Mouse (Mus musculus): ENCODE results near the gene Rcbtb1.
"Not testable (repeated sequence)": the region's sequence is repeated elsewhere in the genome, so short reads cannot be mapped to it uniquely, and the experiment has no call there.

Rcbtb1 gene
- long read RNA-seq, experiment 1, transcript Rcbtb1-202 (12 exons, 3,903 nt), result major isoform, 12 of 23 reads
- long read RNA-seq, experiment 1, partial matches to known transcripts, result 1 of 23 reads
- long read RNA-seq, experiment 1, other reads (novel, unspliced or antisense), result 10 of 23 reads
- long read RNA-seq, experiment 2, transcript Rcbtb1-202 (12 exons, 3,903 nt), result major isoform, 7 of 14 reads
- long read RNA-seq, experiment 2, partial matches to known transcripts, result 1 of 14 reads
- long read RNA-seq, experiment 2, other reads (novel, unspliced or antisense), result 6 of 14 reads

- intact Hi-C loops (cut with DNase I), result no loop called here
Observed at GRCm38 (mm10) chr14:59200711-59201603, at the start of gene Rcbtb1. Rcbtb1 (plus strand) TSS chr14:59201209.

DNA sequence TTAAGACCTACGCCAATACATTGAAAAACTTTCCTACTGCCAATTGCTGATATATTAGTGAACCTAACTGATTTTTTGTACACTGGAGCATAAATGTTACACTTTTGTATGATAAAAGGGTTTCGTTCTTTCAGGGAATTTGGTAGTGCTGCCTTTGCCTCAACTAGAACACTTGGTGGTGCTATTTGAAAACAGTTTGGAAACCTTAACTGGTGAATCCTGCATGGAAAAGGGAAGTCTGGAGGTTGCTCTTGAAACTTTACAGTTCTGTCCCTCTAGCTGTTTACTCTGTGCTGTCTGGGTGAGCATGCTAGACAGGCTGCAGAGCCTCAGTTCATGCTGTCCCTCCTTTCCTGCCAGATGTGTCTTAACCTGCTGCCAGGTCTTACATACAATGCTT is 45.4 kb upstream of the Rcbtb1 start:
- intact Hi-C loops (cut with DNase I), result loop anchor here (5.0 kb wide), 1 partner anchor 402 kb away; no protein-coding TSS in a partner anchor

DNA sequence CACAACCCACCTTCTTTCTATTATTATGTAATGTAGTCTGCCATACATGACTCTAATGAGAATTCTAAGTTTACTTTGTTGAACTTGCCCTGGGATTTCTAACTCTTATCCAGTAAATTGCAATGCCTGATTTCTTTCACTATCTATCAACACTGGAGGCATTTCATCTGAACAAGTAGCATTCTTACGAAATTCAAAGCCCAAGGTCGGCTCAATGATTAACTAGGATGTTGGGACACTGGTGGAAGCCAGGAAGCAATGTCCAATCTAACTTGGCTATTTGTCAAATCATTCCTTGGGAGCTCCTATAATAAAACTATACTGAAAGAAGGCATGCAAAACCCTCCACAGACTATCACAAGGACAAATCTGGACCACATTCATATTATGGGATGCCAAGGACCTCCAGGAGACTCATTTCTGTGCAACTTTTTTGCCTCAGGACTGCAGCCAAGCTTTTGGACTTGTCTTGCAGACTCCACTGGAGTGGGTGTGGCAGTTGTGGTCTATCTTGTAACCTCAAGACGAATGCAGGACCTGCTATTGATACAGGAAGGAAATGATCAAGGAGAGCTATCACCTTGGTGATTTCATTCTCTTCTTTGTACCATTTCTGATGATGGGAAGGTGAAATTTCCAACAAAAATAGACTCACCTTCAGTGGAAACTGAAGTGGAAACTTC is 43.9 kb upstream of the Rcbtb1 start:
- intact Hi-C loops (cut with DNase I), result loop anchor here (5.0 kb wide), 1 partner anchor 400 kb away; no protein-coding TSS in a partner anchor

- intact Hi-C loops (cut with DNase I), result no loop called here
Observed at GRCm38 (mm10) chr14:59178649-59179048, 22.4 kb upstream of the Rcbtb1 start, which contains the start of gene Gm5142. Gm5142 (minus strand) TSS chr14:59178749.

DNA sequence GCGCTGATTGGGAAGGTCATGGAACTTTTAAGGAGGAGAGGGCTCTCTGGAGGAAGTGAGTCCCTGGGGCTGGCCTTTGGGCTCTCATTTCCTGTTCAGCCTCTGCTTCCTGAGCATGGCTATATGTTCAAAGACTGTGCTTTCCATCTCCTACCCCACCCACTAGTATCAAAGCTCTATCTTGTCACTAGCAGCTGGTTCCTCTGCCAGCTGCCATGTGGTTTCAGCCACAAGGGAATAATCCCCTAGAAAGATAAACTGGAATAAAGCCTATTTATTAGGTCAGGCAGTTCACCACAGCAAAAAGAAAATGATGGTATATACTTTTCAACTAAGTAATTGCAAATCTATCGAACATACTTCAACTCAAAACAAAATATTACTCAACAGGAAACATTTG is 18.3 kb upstream of the Rcbtb1 start:
- intact Hi-C loops (cut with DNase I), result no loop called here

- intact Hi-C loops (cut with DNase I), result no loop called here
Observed at GRCm38 (mm10) chr14:59185514-59185913, 15.5 kb upstream of the Rcbtb1 start.

GRCm38 (mm10) chr14:59186121-59186520 is 14.9 kb upstream of the Rcbtb1 start:
- intact Hi-C loops (cut with DNase I), result no loop called here

GRCm38 (mm10) chr14:59201604-59202215 is 701 bp downstream of the Rcbtb1 start:
- intact Hi-C loops (cut with DNase I), result no loop called here

- intact Hi-C loops (cut with DNase I), result no loop called here
Observed at GRCm38 (mm10) chr14:59205461-59205860, 4.5 kb downstream of the Rcbtb1 start.

GRCm38 (mm10) chr14:59205976-59206583 is 5.1 kb downstream of the Rcbtb1 start:
- intact Hi-C loops (cut with DNase I), result no loop called here

DNA sequence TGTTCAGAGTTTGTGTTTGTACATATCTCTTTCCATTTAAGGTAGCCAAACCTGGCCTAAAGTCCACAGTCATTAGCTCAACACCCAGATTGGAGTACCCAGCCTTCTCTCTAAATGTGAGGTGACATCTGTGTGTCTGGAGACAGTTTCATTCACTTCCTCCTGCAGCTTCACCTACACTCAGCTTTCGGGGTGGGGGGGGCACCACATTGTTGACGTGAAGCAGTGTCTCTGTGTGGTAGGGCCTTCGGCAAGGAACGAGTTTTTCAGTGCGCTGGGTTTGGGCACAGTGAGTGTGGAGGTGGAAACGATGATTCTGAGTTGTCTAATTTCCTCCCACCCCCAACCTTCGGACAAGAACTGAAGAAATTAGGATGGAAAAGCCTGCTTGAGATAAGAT is 8.0 kb downstream of the Rcbtb1 start:
- intact Hi-C loops (cut with DNase I), result no loop called here

- intact Hi-C loops (cut with DNase I), result no loop called here
Observed at GRCm38 (mm10) chr14:59209816-59210215, 8.8 kb downstream of the Rcbtb1 start.

- intact Hi-C loops (cut with DNase I), result no loop called here
Observed at GRCm38 (mm10) chr14:59219241-59219640, 18.2 kb downstream of the Rcbtb1 start.

GRCm38 (mm10) chr14:59226240-59226639 is 25.2 kb downstream of the Rcbtb1 start:
- intact Hi-C loops (cut with DNase I), result no loop called here

DNA sequence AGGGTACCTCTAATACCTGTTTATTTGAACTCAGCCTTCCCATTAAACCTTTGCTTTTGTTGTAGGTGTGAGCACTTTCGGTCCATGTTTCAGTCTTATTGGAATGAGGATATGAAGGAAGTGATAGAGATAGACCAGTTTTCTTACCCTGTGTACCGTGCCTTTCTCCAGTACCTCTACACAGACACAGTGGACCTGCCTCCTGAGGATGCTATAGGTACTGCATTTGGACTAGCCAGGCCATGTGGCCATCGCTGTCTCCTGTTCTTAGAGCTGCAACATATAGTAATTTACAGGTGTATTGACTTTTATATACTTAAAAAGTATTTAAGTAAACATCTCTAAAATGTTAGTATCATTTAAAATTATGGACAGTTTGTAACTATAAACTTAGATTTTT is 28.8 kb downstream of the Rcbtb1 start:
- intact Hi-C loops (cut with DNase I), result loop anchor here (5.0 kb wide), 1 partner anchor 78 kb away; no protein-coding TSS in a partner anchor

DNA sequence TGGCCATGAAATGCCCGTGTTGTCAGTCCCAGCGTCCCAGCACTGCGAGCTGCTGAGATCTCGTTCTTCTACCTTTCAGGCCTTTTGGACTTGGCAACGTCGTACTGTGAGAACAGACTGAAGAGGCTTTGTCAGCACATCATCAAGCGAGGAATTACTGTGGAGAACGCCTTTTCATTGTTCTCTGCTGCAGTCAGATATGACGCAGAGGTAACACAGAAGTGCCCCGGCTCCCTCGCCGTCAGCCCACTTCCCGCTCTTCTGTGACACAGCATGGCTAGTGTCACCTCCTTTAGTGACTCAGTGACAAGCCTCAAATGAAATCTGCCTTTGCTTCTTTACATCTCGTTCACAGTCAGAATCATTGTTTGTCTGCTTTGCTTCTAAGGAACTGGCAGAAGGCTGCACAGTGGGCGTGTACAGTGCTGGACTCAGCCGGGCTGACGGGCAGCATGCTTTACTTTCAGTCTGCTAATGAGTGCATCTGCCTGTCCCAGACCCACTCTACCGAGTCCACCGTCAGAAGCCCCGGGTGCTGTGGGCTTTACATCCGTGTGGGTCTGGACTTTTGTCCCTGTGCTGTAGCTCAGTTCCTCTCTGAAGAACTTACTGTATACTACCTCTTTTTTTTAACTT is 29.4 kb downstream of the Rcbtb1 start:
- intact Hi-C loops (cut with DNase I), result loop anchor here (5.0 kb wide), 1 partner anchor 78 kb away; no protein-coding TSS in a partner anchor

DNA sequence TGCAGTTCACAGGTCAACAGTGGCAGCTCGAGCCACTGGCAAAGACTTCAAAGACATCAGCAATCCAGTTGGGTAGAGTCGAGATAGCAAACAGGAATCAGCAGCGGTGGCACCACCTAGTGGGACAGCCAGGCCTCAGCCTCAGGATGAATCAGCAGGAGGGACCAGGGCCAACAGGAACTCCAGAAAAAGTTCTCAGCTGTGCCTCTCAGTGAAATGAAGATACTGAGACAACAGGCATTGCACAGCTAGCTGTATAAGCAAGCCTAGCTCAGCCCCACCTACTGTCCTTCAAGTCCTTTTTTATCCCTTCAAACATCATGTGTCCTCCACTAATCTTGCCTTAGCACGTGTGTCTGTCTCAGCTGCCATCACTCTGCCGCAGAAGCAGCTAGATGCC is 31.0 kb downstream of the Rcbtb1 start:
- intact Hi-C loops (cut with DNase I), result loop anchor here (5.0 kb wide), 1 partner anchor 80 kb away; no protein-coding TSS in a partner anchor

DNA sequence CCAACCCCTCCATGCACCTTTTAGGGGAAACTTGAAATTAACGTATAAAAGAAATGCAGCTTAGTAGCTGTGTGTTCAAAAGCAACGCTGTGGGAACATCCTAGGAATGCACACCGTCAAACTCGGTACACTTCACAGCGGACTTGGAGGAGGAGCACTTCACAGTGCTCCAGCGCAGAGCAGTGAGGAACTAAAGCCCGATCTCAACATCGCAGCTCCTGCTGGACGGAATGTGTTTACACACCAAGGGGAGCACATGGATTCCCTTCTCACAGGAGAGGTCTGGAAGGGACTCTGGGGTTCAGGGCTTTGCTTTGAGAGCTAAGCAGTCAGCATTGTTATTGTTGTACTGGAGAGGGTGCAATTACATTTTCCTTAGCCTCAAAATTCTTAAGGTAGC is 32.6 kb downstream of the Rcbtb1 start:
- intact Hi-C loops (cut with DNase I), result loop anchor here (5.0 kb wide), 1 partner anchor 81 kb away; no protein-coding TSS in a partner anchor

GRCm38 (mm10) chr14:59250350-59250749 is 49.3 kb downstream of the Rcbtb1 start:
- intact Hi-C loops (cut with DNase I), result not testable (repeated sequence)

GRCm38 (mm10) chr14:59255861-59256260 is 54.9 kb downstream of the Rcbtb1 start:
- intact Hi-C loops (cut with DNase I), result not testable (repeated sequence)

Measured in adrenal gland (tissue).